Comparison of ENCODE assay signal across 13 mouse cellular contexts in genomic region chr10:60186191-60186945, GRCm38 (mm10). TPM values are rescaled to one million over a fixed set of nuclear protein-coding genes. Genes with fewer than 3 reads are reported as not detected.
DNase-seq lines count a peak whose midpoint lies in the region; ATAC-seq and TF ChIP-seq lines count a peak whose summit lies in the region.
"Had no signal": no experiment of that assay in that cellular context is flagged by ENCODE, and none has a peak within 500 bp of the region (broad histone marks: within the 10 kb centered on the region; RNA-seq: fewer than 3 reads in every experiment).

No protein-coding gene starts in this region.

- TF ChIP-seq CTCF in cerebellum, adult 2 months (IDR thresholded peaks at IDR 0.05; ENCODE audit: borderline replicate concordance, insufficient read depth, low read depth, low read length): no peak

- TF ChIP-seq POLR2A in cerebellum, adult 2 months (IDR thresholded peaks at IDR 0.05; ENCODE audit: borderline replicate concordance, insufficient read depth, low read length): no peak

- H3K4me1 ChIP-seq in cerebellum, adult 2 months (ENCODE audit: control insufficient read depth, insufficient read depth, low read length): no peaks in the 10 kb centered on the region
- 0 out of 2 replicates have a peak, but pooled peaks cover under 1% of the 10 kb centered on the region for H3K4me1 ChIP-seq in heart, embryonic 16.5 days (ENCODE audit: control insufficient read depth, insufficient read depth, low read length)

- no peaks in the 10 kb centered on the region for H3K27me3 ChIP-seq in cerebellum, adult 2 months (ENCODE audit: control insufficient read depth, insufficient read depth, low read length)
- peaks cover 25% of the 10 kb centered on the region for H3K27me3 ChIP-seq in heart, embryonic 16.5 days (ENCODE audit: control insufficient read depth, insufficient read depth, low read length)
- H3K27me3 ChIP-seq: forebrain, embryonic 12.5 days had no signal

- DNase-seq in thymus, postnatal 4 days: peak; percentile 36
- no peak for DNase-seq in thymus, postnatal 10 days (ENCODE audit: low spot score in 2 of 2)
- DNase-seq in cerebellum, adult 2 months: peak; percentile 78 to 79
- DNase-seq in testis, postnatal 10 days (ENCODE audit: low spot score): peak; percentile 63
- DNase-seq in spleen, postnatal 4 days (ENCODE audit: low spot score in 2 of 2): no peak
- no peak for DNase-seq in kidney, adult 8-10 months
- DNase-seq: kidney, postnatal 10 days; liver; midbrain, embryonic 14.5 days had no signal

- H3K36me3 ChIP-seq in heart, embryonic 16.5 days (ENCODE audit: control insufficient read depth, insufficient read depth): no peaks in the 10 kb centered on the region

- H3K4me2 ChIP-seq in heart, embryonic 16.5 days (ENCODE audit: low read depth, low read length): peak overlapping the region; percentile 27
- H3K4me2 ChIP-seq: forebrain, embryonic 12.5 days had no signal

- H3K9me3 ChIP-seq in heart, embryonic 16.5 days (replicated peaks; ENCODE audit: control insufficient read depth, low read length): no peaks in the 10 kb centered on the region
- H3K9me3 ChIP-seq: forebrain, embryonic 12.5 days had no signal

- no peak for ATAC-seq in heart, embryonic 16.5 days (replicated peaks; ENCODE audit: extremely low read depth, insufficient read depth, low FRiP score)
- ATAC-seq: Patski had no signal

- H3K27ac ChIP-seq in cerebellum, adult 2 months (ENCODE audit: insufficient read depth, low read length): no peak overlapping the region
- H3K27ac ChIP-seq in heart, embryonic 16.5 days (ENCODE audit: low read length): no peak overlapping the region
- H3K27ac ChIP-seq: forebrain, embryonic 12.5 days; heart, adult 2 months had no signal

- H3K9ac ChIP-seq in heart, embryonic 16.5 days (ENCODE audit: low read length): no peak overlapping the region
- H3K9ac ChIP-seq: forebrain, embryonic 12.5 days had no signal

- 67% methylated on average over 44 of the region's 44 CpGs for WGBS in cerebellum, adult 2 months
- WGBS in heart, embryonic 16.5 days: 54% methylated on average over 44 of the region's 44 CpGs

- H3K4me3 ChIP-seq in cerebellum, adult 2 months (replicated peaks; ENCODE audit: insufficient read depth, low read depth, low read length): no peak overlapping the region
- no peak overlapping the region for H3K4me3 ChIP-seq in heart, embryonic 16.5 days (ENCODE audit: low read length)
- H3K4me3 ChIP-seq: forebrain, embryonic 12.5 days; heart, adult 2 months had no signal

RNA-seq across cellular contexts. Expression of gene Chst3, which starts 32.7 kb away (rescaled TPM):
- polyA plus RNA-seq in cerebellum, adult 2 months (2012; rRNA removed): 2.2 TPM in 2 replicates
- 0.46 and 0.57 TPM in 2 replicates for polyA plus RNA-seq in heart, embryonic 16.5 days (2015; fragmentation: Nextera tagmentation; extraction: Ambion mirVana)

Comparison
In these comparisons a context has a peak if more than half of its experiments do, and no peak if none do; other contexts are left out.
1. DNase-seq: peak in thymus, postnatal 4 days (single experiment), cerebellum, adult 2 months (2 of 2) and testis, postnatal 10 days (single experiment); none in thymus, postnatal 10 days (0 of 2), spleen, postnatal 4 days (0 of 2) and kidney, adult 8-10 months (0 of 2).